Mouse (Mus musculus): ENCODE data around the gene Crtc3. TPM values are rescaled to one million over a fixed set of nuclear protein-coding genes. Genes with fewer than 3 reads are reported as not detected.

Crtc3 gene
- polyA plus RNA-seq (2012; fragmentation: generic; extraction: Trizol) = 6.4 TPM
- long read RNA-seq, experiment 1 = 0 reads
- long read RNA-seq, experiment 2, full-length matches to known transcripts = 2 of 6 reads
- long read RNA-seq, experiment 2, partial matches to known transcripts = 4 of 6 reads
- long read RNA-seq, experiment 2, other reads (novel, unspliced or antisense) = 0 of 6 reads

GRCm38 (mm10) chr7:80688556-80689220 is at the start of gene Crtc3:
TSS of gene Crtc3 (minus strand) at chr7:80688877.
- TF ChIP-seq MAX (IDR thresholded peaks at IDR 0.05) (no peak), CTCF (IDR thresholded peaks at IDR 0.05; ENCODE audit: control insufficient read depth, insufficient read depth, insufficient read length) (peak; percentile 3)
- Histone ChIP-seq H3ac (ENCODE audit: control insufficient read depth, insufficient read length, low read depth) (peak within 1 kb of the TSS; percentile 93), H3K4me3 (ENCODE audit: insufficient read depth, poor library complexity, severe bottlenecking) (peak within 1 kb of the TSS; percentile 49), H3K27me3 (ENCODE audit: control insufficient read depth, insufficient read depth, insufficient read length) (no peaks in the 10 kb centered on the region), H3K36me3 (ENCODE audit: control insufficient read depth, insufficient read depth) (no peaks in the 10 kb centered on the region), H3K79me2 (ENCODE audit: control insufficient read depth, insufficient read depth) (peaks cover 46% of the 10 kb centered on the region), H3K79me3 (ENCODE audit: low read depth) (peaks cover 23% of the 10 kb centered on the region)

DNA sequence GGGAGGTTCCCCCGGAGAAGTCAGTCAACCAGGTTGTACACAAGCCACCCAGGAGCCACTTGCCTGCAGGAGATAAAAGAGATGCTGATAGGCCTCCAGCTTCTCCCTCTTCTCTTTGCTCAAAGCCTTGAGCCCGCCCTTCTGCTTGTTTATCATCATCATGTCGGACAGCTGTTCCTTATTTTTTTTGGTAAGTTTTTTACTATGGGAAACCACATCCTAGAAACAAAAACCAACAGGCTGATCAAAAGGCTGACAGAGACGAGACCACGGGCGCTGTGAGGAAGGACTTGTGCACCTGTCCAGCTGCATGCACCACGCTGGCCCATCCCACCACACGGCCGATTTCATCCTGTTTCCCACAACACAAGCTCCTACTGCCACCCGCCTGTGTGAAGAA is 47.5 kb upstream of the Crtc3 start:
- Histone ChIP-seq H3K79me3 (ENCODE audit: low read depth) (no peaks in the 10 kb centered on the region), H3K27me3 (ENCODE audit: control insufficient read depth, insufficient read depth, insufficient read length) (no peaks in the 10 kb centered on the region), H3K79me2 (ENCODE audit: control insufficient read depth, insufficient read depth) (no peaks in the 10 kb centered on the region), H3K36me3 (ENCODE audit: control insufficient read depth, insufficient read depth) (peaks cover 85% of the 10 kb centered on the region), H3K4me3 (ENCODE audit: insufficient read depth, poor library complexity, severe bottlenecking) (no peak overlapping the region), H3ac (ENCODE audit: control insufficient read depth, insufficient read length, low read depth) (no peak overlapping the region)
- TF ChIP-seq MYOD1 (IDR thresholded peaks at IDR 0.05; ENCODE audit: control insufficient read depth, insufficient read length, low read depth) (no peak), USF1 (IDR thresholded peaks at IDR 0.05; ENCODE audit: low read depth) (no peak), MAX (IDR thresholded peaks at IDR 0.05) (no peak), CTCF (IDR thresholded peaks at IDR 0.05; ENCODE audit: control insufficient read depth, insufficient read depth, insufficient read length) (no peak), CEBPB (IDR thresholded peaks at IDR 0.05; ENCODE audit: low read depth) (no peak), MYOG (IDR thresholded peaks at IDR 0.05; ENCODE audit: control insufficient read depth, extremely low read depth, insufficient read length) (no peak), FOSL1 (IDR thresholded peaks at IDR 0.05; ENCODE audit: insufficient read depth, low read length, poor library complexity, severe bottlenecking) (no peak)

- Histone ChIP-seq H3ac (ENCODE audit: control insufficient read depth, insufficient read length, low read depth) (no peak overlapping the region), H3K79me2 (ENCODE audit: control insufficient read depth, insufficient read depth) (no peaks in the 10 kb centered on the region), H3K79me3 (ENCODE audit: low read depth) (no peaks in the 10 kb centered on the region), H3K27me3 (ENCODE audit: control insufficient read depth, insufficient read depth, insufficient read length) (no peaks in the 10 kb centered on the region), H3K4me3 (ENCODE audit: insufficient read depth, poor library complexity, severe bottlenecking) (no peak overlapping the region), H3K36me3 (ENCODE audit: control insufficient read depth, insufficient read depth) (peaks cover 78% of the 10 kb centered on the region)
- TF ChIP-seq FOSL1 (IDR thresholded peaks at IDR 0.05; ENCODE audit: insufficient read depth, low read length, poor library complexity, severe bottlenecking) (no peak), MAX (IDR thresholded peaks at IDR 0.05) (no peak), MYOD1 (IDR thresholded peaks at IDR 0.05; ENCODE audit: control insufficient read depth, insufficient read length, low read depth) (no peak), CTCF (IDR thresholded peaks at IDR 0.05; ENCODE audit: control insufficient read depth, insufficient read depth, insufficient read length) (no peak), USF1 (IDR thresholded peaks at IDR 0.05; ENCODE audit: low read depth) (no peak), MYOG (IDR thresholded peaks at IDR 0.05; ENCODE audit: control insufficient read depth, extremely low read depth, insufficient read length) (no peak), CEBPB (IDR thresholded peaks at IDR 0.05; ENCODE audit: low read depth) (no peak)
These were observed 44.3 kb upstream of the Crtc3 start for GRCm38 (mm10) chr7:80732986-80733385.

DNA sequence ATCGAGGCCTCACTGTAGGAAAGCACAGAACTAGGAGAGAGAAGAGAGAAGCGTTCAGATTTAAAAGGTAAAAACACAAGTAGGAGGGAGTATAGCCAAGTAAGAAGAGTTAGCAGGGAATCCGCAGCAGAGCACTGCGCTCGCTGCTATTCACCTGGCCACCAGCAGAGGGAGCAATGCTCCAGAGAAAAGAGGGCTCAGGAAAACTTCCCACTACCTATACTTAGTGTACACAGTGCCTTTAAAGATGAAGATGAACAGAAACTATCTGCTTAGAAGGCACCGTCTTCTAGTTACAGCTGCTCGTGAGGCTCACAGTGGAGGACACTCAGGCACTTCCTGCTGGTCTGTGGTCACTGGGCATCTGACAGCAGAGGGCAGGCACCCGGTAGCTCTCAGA is 41.0 kb upstream of the Crtc3 start:
- TF ChIP-seq CEBPB (IDR thresholded peaks at IDR 0.05; ENCODE audit: low read depth) (no peak), USF1 (IDR thresholded peaks at IDR 0.05; ENCODE audit: low read depth) (no peak), MAX (IDR thresholded peaks at IDR 0.05) (no peak), CTCF (IDR thresholded peaks at IDR 0.05; ENCODE audit: control insufficient read depth, insufficient read depth, insufficient read length) (peak; percentile 48), MYOD1 (IDR thresholded peaks at IDR 0.05; ENCODE audit: control insufficient read depth, insufficient read length, low read depth) (no peak), FOSL1 (IDR thresholded peaks at IDR 0.05; ENCODE audit: insufficient read depth, low read length, poor library complexity, severe bottlenecking) (no peak), MYOG (IDR thresholded peaks at IDR 0.05; ENCODE audit: control insufficient read depth, extremely low read depth, insufficient read length) (no peak)
- H3K79me3 ChIP-seq (ENCODE audit: low read depth) = no peaks in the 10 kb centered on the region
- no peak overlapping the region for H3ac ChIP-seq (ENCODE audit: control insufficient read depth, insufficient read length, low read depth)
- H3K36me3 ChIP-seq (ENCODE audit: control insufficient read depth, insufficient read depth) = peaks cover 88% of the 10 kb centered on the region
- H3K4me3 ChIP-seq (ENCODE audit: insufficient read depth, poor library complexity, severe bottlenecking) = no peak overlapping the region
- no peaks in the 10 kb centered on the region for H3K27me3 ChIP-seq (ENCODE audit: control insufficient read depth, insufficient read depth, insufficient read length)
- no peaks in the 10 kb centered on the region for H3K79me2 ChIP-seq (ENCODE audit: control insufficient read depth, insufficient read depth)

DNA sequence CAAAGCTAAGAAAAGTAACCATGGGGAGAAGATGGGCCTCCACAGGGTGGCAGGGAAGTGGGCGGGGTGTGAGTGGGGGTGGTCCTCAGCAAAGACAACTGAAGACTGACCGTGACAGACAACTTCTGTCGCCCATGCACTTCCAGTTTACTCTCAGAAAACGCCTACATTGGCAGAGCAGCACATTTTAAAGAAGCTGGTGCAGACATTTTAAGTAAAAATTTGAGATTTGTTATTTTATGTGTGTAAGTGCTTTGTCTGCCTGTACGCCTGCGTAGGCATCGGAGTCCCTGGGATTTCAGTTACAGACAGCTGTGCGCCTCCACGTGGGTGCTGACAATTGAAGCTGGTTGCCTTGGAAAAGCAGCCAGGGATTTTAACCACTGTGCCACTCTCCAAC is 32.4 kb upstream of the Crtc3 start:
- H3ac ChIP-seq (ENCODE audit: control insufficient read depth, insufficient read length, low read depth) = no peak overlapping the region
- H3K4me3 ChIP-seq (ENCODE audit: insufficient read depth, poor library complexity, severe bottlenecking) = no peak overlapping the region
- H3K79me2 ChIP-seq (ENCODE audit: control insufficient read depth, insufficient read depth) = no peaks in the 10 kb centered on the region
- TF ChIP-seq CTCF (IDR thresholded peaks at IDR 0.05; ENCODE audit: control insufficient read depth, insufficient read depth, insufficient read length) (no peak), FOSL1 (IDR thresholded peaks at IDR 0.05; ENCODE audit: insufficient read depth, low read length, poor library complexity, severe bottlenecking) (no peak), MAX (IDR thresholded peaks at IDR 0.05) (no peak), MYOG (IDR thresholded peaks at IDR 0.05; ENCODE audit: control insufficient read depth, extremely low read depth, insufficient read length) (no peak), MYOD1 (IDR thresholded peaks at IDR 0.05; ENCODE audit: control insufficient read depth, insufficient read length, low read depth) (no peak)
- H3K36me3 ChIP-seq (ENCODE audit: control insufficient read depth, insufficient read depth) = peaks cover 93% of the 10 kb centered on the region
- H3K79me3 ChIP-seq (ENCODE audit: low read depth) = no peaks in the 10 kb centered on the region
- H3K27me3 ChIP-seq (ENCODE audit: control insufficient read depth, insufficient read depth, insufficient read length) = no peaks in the 10 kb centered on the region

DNA sequence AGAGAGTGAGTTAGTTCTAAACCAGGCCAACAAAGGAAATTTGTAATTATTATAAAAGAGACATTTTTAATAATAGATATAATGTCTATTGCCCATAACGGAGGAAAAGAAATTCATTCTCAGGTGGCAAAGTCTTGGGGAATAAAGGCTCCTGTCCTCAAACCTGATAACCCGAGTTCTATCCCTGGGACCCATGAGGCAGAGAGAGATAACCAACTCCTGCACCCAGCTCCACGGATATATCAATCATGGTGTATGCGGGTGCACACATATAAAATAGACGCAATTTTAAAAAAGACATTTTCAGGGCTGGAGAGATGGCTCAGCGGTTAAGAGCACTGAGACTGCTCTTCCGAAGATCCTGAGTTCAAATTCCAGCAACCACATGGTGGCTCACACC is 30.9 kb upstream of the Crtc3 start:
- Histone ChIP-seq H3K79me2 (ENCODE audit: control insufficient read depth, insufficient read depth) (no peaks in the 10 kb centered on the region), H3ac (ENCODE audit: control insufficient read depth, insufficient read length, low read depth) (no peak overlapping the region), H3K4me3 (ENCODE audit: insufficient read depth, poor library complexity, severe bottlenecking) (no peak overlapping the region), H3K79me3 (ENCODE audit: low read depth) (no peaks in the 10 kb centered on the region), H3K36me3 (ENCODE audit: control insufficient read depth, insufficient read depth) (peaks cover 86% of the 10 kb centered on the region), H3K27me3 (ENCODE audit: control insufficient read depth, insufficient read depth, insufficient read length) (no peaks in the 10 kb centered on the region)
- TF ChIP-seq MAX (IDR thresholded peaks at IDR 0.05) (no peak), CTCF (IDR thresholded peaks at IDR 0.05; ENCODE audit: control insufficient read depth, insufficient read depth, insufficient read length) (no peak)
